Mouse (Mus musculus): ENCODE results near the gene Tln2. TPM values are rescaled to one million over a fixed set of nuclear protein-coding genes. Genes with fewer than 3 reads are reported as not detected.

The Tln2 gene
- polyA plus RNA-seq, 1 experiment from 2014 or later, result 46.3 TPM

- WGBS, result 64% methylated on average over 7 of the region's 7 CpGs
- 0 out of 2 replicates have a peak, but pooled peaks cover 3% of the 10 kb centered on the region for H3K36me3 ChIP-seq (ENCODE audit: control insufficient read depth, insufficient read depth, low read length)
- ATAC-seq (ENCODE audit: low read depth) (no peak), DNase-seq (ENCODE audit: low spot score) (peak; percentile 65)
- no peak overlapping the region for H3K4me2 ChIP-seq (ENCODE audit: low read depth, low read length)
- H3K27ac ChIP-seq (replicated peaks; ENCODE audit: low read depth, low read length), result peak overlapping the region; percentile 79
- no peaks in the 10 kb centered on the region for H3K27me3 ChIP-seq (replicated peaks; ENCODE audit: control insufficient read depth, insufficient read depth, low read length)
- H3K4me1 ChIP-seq (ENCODE audit: control insufficient read depth, insufficient read depth, low read length), result peaks cover 48% of the 10 kb centered on the region
- no peak overlapping the region for H3K4me3 ChIP-seq (ENCODE audit: low read depth, low read length)
- no peaks in the 10 kb centered on the region for H3K9me3 ChIP-seq (ENCODE audit: control insufficient read depth, low read length)
- no peak overlapping the region for H3K9ac ChIP-seq (ENCODE audit: low read depth, low read length)
Observed at GRCm38 (mm10) chr9:67270061-67270595, 289.4 kb downstream of the Tln2 start.

GRCm38 (mm10) chr9:67267276-67267990 lies 292.1 kb downstream of the Tln2 start:
- WGBS, result 74% methylated on average over 8 of the region's 8 CpGs
- H3K27me3 ChIP-seq (replicated peaks; ENCODE audit: control insufficient read depth, insufficient read depth, low read length), result no peaks in the 10 kb centered on the region
- no peak overlapping the region for H3K4me2 ChIP-seq (ENCODE audit: low read depth, low read length)
- no peak overlapping the region for H3K27ac ChIP-seq (replicated peaks; ENCODE audit: low read depth, low read length)
- no peak overlapping the region for H3K9ac ChIP-seq (ENCODE audit: low read depth, low read length)
- peak; percentile 29 for DNase-seq (ENCODE audit: low spot score)
- H3K4me3 ChIP-seq (ENCODE audit: low read depth, low read length), result no peak overlapping the region
- H3K9me3 ChIP-seq (ENCODE audit: control insufficient read depth, low read length), result no peaks in the 10 kb centered on the region
- ATAC-seq (ENCODE audit: low read depth), result no peak
- no peaks in the 10 kb centered on the region for H3K36me3 ChIP-seq (ENCODE audit: control insufficient read depth, insufficient read depth, low read length)
- H3K4me1 ChIP-seq (ENCODE audit: control insufficient read depth, insufficient read depth, low read length), result peaks cover 55% of the 10 kb centered on the region

DNA sequence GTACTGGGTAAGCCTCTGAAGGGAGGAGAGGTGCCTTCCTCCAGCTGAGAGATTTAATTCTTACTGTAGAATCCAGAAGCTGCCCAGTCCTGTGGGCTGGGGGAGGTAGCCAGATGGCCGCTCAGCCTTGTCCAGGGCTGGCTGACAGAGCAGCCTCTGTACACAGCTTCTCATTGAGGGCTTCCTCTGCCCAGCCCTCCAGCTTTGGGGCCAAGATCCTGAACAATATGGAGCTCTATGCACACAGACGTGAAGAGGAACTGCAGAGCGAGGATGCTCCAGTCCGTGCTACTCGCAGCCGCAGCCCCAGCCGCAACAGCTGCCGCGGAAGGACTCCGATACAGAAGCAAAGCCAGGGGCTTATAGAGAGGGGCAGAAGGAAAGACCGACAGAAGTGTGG lies 294.0 kb downstream of the Tln2 start:
- Histone ChIP-seq H3K36me3 (ENCODE audit: control insufficient read depth, insufficient read depth, low read length) (no peaks in the 10 kb centered on the region), H3K4me1 (ENCODE audit: control insufficient read depth, insufficient read depth, low read length) (peaks cover 44% of the 10 kb centered on the region), H3K4me2 (ENCODE audit: low read depth, low read length) (no peak overlapping the region; the same call in 1 of the 2 replicates), H3K9ac (ENCODE audit: low read depth, low read length) (peak overlapping the region; percentile 5; the same call in 1 of the 2 replicates), H3K27ac (replicated peaks; ENCODE audit: low read depth, low read length) (no peak overlapping the region), H3K4me3 (ENCODE audit: low read depth, low read length) (no peak overlapping the region), H3K9me3 (ENCODE audit: control insufficient read depth, low read length) (no peaks in the 10 kb centered on the region), H3K27me3 (replicated peaks; ENCODE audit: control insufficient read depth, insufficient read depth, low read length) (no peaks in the 10 kb centered on the region)
- ATAC-seq (ENCODE audit: low read depth) (peak; percentile 23; the same call in 1 of the 2 replicates), DNase-seq (ENCODE audit: low spot score) (peak; percentile 45)
- WGBS, result 49% methylated on average over 11 of the region's 11 CpGs

GRCm38 (mm10) chr9:67264896-67265295 lies 294.6 kb downstream of the Tln2 start:
- H3K4me3 ChIP-seq (ENCODE audit: low read depth, low read length), result no peak overlapping the region
- peak; percentile 74 for DNase-seq (ENCODE audit: low spot score)
- H3K27me3 ChIP-seq (replicated peaks; ENCODE audit: control insufficient read depth, insufficient read depth, low read length), result no peaks in the 10 kb centered on the region
- H3K9me3 ChIP-seq (ENCODE audit: control insufficient read depth, low read length), result no peaks in the 10 kb centered on the region
- ATAC-seq (ENCODE audit: low read depth), result no peak
- H3K4me1 ChIP-seq (ENCODE audit: control insufficient read depth, insufficient read depth, low read length), result peaks cover 39% of the 10 kb centered on the region
- H3K36me3 ChIP-seq (ENCODE audit: control insufficient read depth, insufficient read depth, low read length), result no peaks in the 10 kb centered on the region
- no peak overlapping the region for H3K9ac ChIP-seq (ENCODE audit: low read depth, low read length)
- H3K4me2 ChIP-seq (ENCODE audit: low read depth, low read length), result no peak overlapping the region
- no peak overlapping the region for H3K27ac ChIP-seq (replicated peaks; ENCODE audit: low read depth, low read length)
- 56% methylated on average over 2 of the region's 2 CpGs for WGBS

DNA sequence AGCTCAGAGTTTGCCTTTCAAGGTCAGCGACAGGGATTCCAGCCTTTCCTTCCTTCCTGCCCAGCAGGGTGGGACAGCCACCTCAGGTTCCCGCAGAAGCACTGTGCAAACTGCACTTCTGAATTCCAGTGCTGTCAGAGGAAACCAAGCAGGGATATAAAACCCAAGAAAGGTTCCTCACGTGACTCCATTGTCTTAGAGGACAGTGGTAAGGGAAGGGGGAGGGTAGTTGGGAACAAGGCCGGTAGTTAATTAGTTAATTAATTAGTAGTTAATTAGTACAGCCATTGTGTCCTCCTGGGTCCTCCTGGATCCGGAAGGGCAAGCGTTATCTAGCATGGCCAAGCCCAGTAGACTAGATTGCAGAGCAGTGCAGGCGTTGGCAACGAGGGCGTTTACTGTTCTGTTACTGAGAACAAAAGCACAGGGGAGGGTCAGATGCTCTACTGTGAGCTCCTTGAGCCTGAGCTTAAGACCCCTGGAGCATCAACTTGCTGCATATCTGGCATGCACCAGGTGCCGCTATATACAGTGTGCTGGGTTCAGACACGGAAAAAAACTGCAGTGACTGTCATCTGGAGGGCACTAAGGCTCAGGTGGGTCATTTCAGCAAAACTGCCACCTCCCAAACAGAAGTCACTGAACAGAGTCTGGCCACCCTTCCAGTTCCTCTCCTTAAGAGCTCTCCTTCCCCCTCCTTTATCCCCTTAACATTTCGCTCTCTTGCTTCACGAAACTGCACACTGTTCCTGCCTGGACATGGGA lies 298.5 kb downstream of the Tln2 start:
- no peak for ATAC-seq (ENCODE audit: low read depth)

DNA sequence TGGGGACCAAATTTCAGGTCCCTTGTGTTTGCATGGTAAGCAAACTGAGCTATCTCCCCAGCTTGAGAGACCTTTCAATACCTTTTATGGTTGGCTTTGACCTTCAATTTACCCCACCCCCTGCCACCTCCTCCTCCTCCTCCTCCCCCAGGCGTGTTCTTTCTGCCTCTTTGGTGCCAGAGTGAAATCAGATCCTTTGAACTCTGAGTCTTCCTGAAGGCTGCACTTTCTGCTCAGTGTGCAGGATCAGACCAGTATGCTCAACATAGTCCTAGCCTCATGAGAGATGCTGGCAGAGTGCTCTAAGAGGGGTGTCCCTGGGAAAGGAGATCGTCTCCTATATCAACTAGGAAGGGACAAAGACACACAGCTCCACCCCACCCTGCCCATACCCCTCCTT lies 309.4 kb downstream of the Tln2 start:
- Histone ChIP-seq H3K27ac (replicated peaks; ENCODE audit: low read depth, low read length) (no peak overlapping the region), H3K36me3 (ENCODE audit: control insufficient read depth, insufficient read depth, low read length) (peaks cover 29% of the 10 kb centered on the region), H3K9me3 (ENCODE audit: control insufficient read depth, low read length) (peaks cover 3% of the 10 kb centered on the region; the same call in 1 of the 2 replicates), H3K4me3 (ENCODE audit: low read depth, low read length) (no peak overlapping the region), H3K4me2 (ENCODE audit: low read depth, low read length) (no peak overlapping the region), H3K4me1 (ENCODE audit: control insufficient read depth, insufficient read depth, low read length) (peaks cover 8% of the 10 kb centered on the region), H3K9ac (ENCODE audit: low read depth, low read length) (no peak overlapping the region), H3K27me3 (replicated peaks; ENCODE audit: control insufficient read depth, insufficient read depth, low read length) (no peaks in the 10 kb centered on the region)
- peak; percentile 26; the same call in 1 of the 2 replicates for ATAC-seq (ENCODE audit: low read depth)
- WGBS, result 51% methylated on average over 2 of the region's 2 CpGs
- DNase-seq (ENCODE audit: low spot score), result peak; percentile 17

More for the DNA sequence above, 298.5 kb downstream of the Tln2 start:
- H3K4me1 ChIP-seq (ENCODE audit: control insufficient read depth, insufficient read depth, low read length), result peaks cover 18% of the 10 kb centered on the region
- 36% methylated on average over 13 of the region's 13 CpGs for WGBS
- H3K4me2 ChIP-seq (ENCODE audit: low read depth, low read length), result no peak overlapping the region
- peak overlapping the region; percentile 61 for H3K27ac ChIP-seq (replicated peaks; ENCODE audit: low read depth, low read length)
- DNase-seq (ENCODE audit: low spot score), result peak; percentile 40
- no peak overlapping the region for H3K4me3 ChIP-seq (ENCODE audit: low read depth, low read length)
- H3K27me3 ChIP-seq (replicated peaks; ENCODE audit: control insufficient read depth, insufficient read depth, low read length), result no peaks in the 10 kb centered on the region
- H3K9ac ChIP-seq (ENCODE audit: low read depth, low read length), result peak overlapping the region; percentile 34; the same call in 1 of the 2 replicates
- H3K36me3 ChIP-seq (ENCODE audit: control insufficient read depth, insufficient read depth, low read length), result peaks cover 19% of the 10 kb centered on the region
- no peaks in the 10 kb centered on the region for H3K9me3 ChIP-seq (ENCODE audit: control insufficient read depth, low read length)

GRCm38 (mm10) chr9:67247365-67247950 lies 312.0 kb downstream of the Tln2 start:
- ATAC-seq (ENCODE audit: low read depth) (no peak), DNase-seq (ENCODE audit: low spot score) (no peak)
- WGBS, result 87% methylated on average over 10 of the region's 10 CpGs
- Histone ChIP-seq H3K9me3 (ENCODE audit: control insufficient read depth, low read length) (peaks cover 3% of the 10 kb centered on the region; the same call in 1 of the 2 replicates), H3K27me3 (replicated peaks; ENCODE audit: control insufficient read depth, insufficient read depth, low read length) (no peaks in the 10 kb centered on the region), H3K4me3 (ENCODE audit: low read depth, low read length) (no peak overlapping the region), H3K9ac (ENCODE audit: low read depth, low read length) (no peak overlapping the region), H3K27ac (replicated peaks; ENCODE audit: low read depth, low read length) (no peak overlapping the region), H3K4me2 (ENCODE audit: low read depth, low read length) (no peak overlapping the region), H3K4me1 (ENCODE audit: control insufficient read depth, insufficient read depth, low read length) (peaks cover 8% of the 10 kb centered on the region), H3K36me3 (ENCODE audit: control insufficient read depth, insufficient read depth, low read length) (peaks cover 16% of the 10 kb centered on the region; the same call in 1 of the 2 replicates)

GRCm38 (mm10) chr9:67245265-67245664 lies 314.2 kb downstream of the Tln2 start:
- H3K36me3 ChIP-seq (ENCODE audit: control insufficient read depth, insufficient read depth, low read length), result peaks cover 33% of the 10 kb centered on the region; the same call in 1 of the 2 replicates
- ATAC-seq (ENCODE audit: low read depth) (no peak), DNase-seq (ENCODE audit: low spot score) (no peak)
- no peak overlapping the region for H3K9ac ChIP-seq (ENCODE audit: low read depth, low read length)
- H3K27me3 ChIP-seq (replicated peaks; ENCODE audit: control insufficient read depth, insufficient read depth, low read length), result no peaks in the 10 kb centered on the region
- no peak overlapping the region for H3K4me2 ChIP-seq (ENCODE audit: low read depth, low read length)
- no peak overlapping the region for H3K27ac ChIP-seq (replicated peaks; ENCODE audit: low read depth, low read length)
- H3K4me3 ChIP-seq (ENCODE audit: low read depth, low read length), result no peak overlapping the region
- H3K9me3 ChIP-seq (ENCODE audit: control insufficient read depth, low read length), result peaks cover 3% of the 10 kb centered on the region; the same call in 1 of the 2 replicates
- H3K4me1 ChIP-seq (ENCODE audit: control insufficient read depth, insufficient read depth, low read length), result no peaks in the 10 kb centered on the region; the same call in 1 of the 2 replicates
- WGBS, result over 99% methylated on average over 2 of the region's 2 CpGs
